Mouse (Mus musculus) heart, adult 2 months (tissue): ENCODE measurements around the gene Camsap2.

ENCODE experiments used
- CTCF ChIP-seq: fragments of 200-600 bp; IDR thresholded peaks from 2 replicates; pipeline ENCODE4 v1.8.1; 2022; ENCODE audit warnings: antibody characterized with exemption, mild to moderate bottlenecking, moderate library complexity
- EP300 ChIP-seq: fragments of 200-500 bp; IDR thresholded peaks from 2 replicates; pipeline ENCODE4 v1.6.1; 2011; ENCODE audit warnings: low read depth, low read length, control low read depth; ENCODE audit not compliant: insufficient read depth
- POLR2A ChIP-seq: fragments of 200-500 bp; IDR thresholded peaks from 2 replicates; pipeline ENCODE4 v1.6.1; 2011; ENCODE audit warnings: mild to moderate bottlenecking, low read depth, low read length, control low read depth; ENCODE audit not compliant: insufficient read depth

- TF ChIP-seq CTCF (no peak), POLR2A (no peak), EP300 (no peak)
Measured at GRCm38 (mm10) chr1:136316317-136316716, 29.6 kb downstream of the Camsap2 start.
